Mouse (Mus musculus): Measurements from ENCODE around the gene Ube2n. TPM values are rescaled to one million over a fixed set of nuclear protein-coding genes. Genes with fewer than 3 reads are reported as not detected.
"Not testable (repeated sequence)": the region's sequence is repeated elsewhere in the genome, so short reads cannot be mapped to it uniquely, and the experiment has no call there.

Ube2n gene
- polyA plus RNA-seq, 1 experiment from 2014 or later = 439 TPM

DNA sequence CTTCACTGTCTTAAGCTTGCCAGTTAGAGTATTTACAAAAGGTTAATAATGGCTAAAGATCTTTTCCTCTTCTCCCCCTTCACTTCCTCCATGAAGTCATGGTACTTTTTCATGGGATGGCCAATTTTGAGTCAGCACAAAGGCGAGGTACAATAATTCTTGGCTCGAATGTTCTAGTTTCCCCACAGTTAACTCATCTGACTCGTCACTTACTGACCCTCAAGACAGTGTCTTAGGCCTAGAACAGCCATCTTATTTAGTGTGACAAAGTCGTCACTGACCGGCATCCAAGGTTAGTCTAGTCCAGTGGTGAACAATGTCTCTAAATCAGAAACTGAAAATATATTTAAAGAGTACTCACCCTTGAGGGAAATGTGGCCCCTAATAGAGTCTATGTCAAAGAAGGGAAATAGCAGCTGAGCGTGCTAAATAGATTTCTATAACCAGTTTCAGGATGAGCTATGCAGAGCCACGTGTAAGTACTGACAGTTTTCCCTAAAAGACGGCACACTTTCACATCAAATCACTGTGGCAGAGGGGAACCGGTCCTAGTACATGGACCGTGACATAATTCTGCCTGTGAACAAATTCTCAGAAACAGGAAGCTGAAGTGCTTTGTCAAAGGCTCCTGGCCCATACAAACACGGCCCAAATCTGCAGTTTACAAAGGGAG is 33.3 kb downstream of the Ube2n start:
- 87% methylated on average over 11 of the region's 11 CpGs for WGBS
- Histone ChIP-seq H3K4me3 (replicated peaks) (no peak overlapping the region), H3K27ac (no peak overlapping the region), H3K36me3 (replicated peaks) (peaks cover 41% of the 10 kb centered on the region), H3K27me3 (no peaks in the 10 kb centered on the region), H3K9me3 (no peaks in the 10 kb centered on the region), H3K4me2 (no peak overlapping the region), H3K4me1 (no peaks in the 10 kb centered on the region), H3K9ac (no peak overlapping the region)
- ATAC-seq (ENCODE audit: low FRiP score) = no peak

DNA sequence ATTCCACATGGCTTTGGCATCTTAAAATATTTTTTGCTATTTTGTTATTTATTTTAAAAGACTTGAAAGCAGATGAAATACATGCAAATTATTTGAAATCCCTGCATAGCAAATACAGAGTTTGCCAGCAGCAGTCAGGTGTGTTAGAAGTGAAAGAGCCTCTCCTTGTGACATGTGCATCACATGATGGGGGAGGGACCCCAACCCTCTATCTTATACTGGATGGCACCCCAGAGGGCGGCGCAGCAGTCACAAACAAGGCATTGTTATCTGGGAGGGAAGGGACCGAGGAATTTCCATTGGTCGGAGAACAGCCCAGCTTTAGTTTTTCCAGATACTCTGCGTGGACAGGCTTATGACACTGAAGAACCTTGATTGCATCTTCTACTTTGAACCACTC is 34.1 kb downstream of the Ube2n start:
- H3K4me2 ChIP-seq; H3K4me3 ChIP-seq (replicated peaks); H3K9ac ChIP-seq; H3K9me3 ChIP-seq; H3K27me3 ChIP-seq; H3K4me1 ChIP-seq; H3K27ac ChIP-seq; ATAC-seq (ENCODE audit: low FRiP score): not testable (repeated sequence)
- peaks cover 39% of the 10 kb centered on the region for H3K36me3 ChIP-seq (replicated peaks)
- 64% methylated on average over 5 of the region's 5 CpGs for WGBS

DNA sequence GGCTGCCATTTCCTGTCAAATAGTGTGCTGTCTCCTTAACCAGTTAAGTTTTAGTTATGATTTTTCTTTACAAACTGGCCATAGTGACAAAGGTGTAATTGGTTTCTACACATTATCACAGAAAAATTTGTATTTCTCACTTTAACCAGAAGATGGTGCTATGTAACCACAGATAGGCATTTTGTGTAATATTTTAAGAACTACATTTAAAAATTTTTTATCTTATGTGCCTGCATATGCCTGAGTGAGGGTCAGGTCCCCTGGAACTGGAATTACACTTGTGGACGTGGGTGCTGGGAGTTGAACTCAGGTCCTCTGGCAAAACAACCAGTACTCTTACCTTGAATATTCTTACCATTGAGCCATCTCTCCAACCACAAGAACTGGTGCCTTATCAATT is 35.6 kb downstream of the Ube2n start:
- H3K4me3 ChIP-seq (replicated peaks) = no peak overlapping the region
- H3K36me3 ChIP-seq (replicated peaks) = peaks cover 40% of the 10 kb centered on the region
- 76% methylated on average over 1 of the region's 1 CpGs for WGBS
- 0 out of 2 replicates have a peak, but pooled peaks cover 6% of the 10 kb centered on the region for H3K4me1 ChIP-seq
- no peaks in the 10 kb centered on the region for H3K27me3 ChIP-seq
- H3K4me2 ChIP-seq = no peak overlapping the region
- H3K9me3 ChIP-seq = no peaks in the 10 kb centered on the region
- no peak overlapping the region for H3K27ac ChIP-seq
- no peak for ATAC-seq (ENCODE audit: low FRiP score)
- H3K9ac ChIP-seq = no peak overlapping the region

DNA sequence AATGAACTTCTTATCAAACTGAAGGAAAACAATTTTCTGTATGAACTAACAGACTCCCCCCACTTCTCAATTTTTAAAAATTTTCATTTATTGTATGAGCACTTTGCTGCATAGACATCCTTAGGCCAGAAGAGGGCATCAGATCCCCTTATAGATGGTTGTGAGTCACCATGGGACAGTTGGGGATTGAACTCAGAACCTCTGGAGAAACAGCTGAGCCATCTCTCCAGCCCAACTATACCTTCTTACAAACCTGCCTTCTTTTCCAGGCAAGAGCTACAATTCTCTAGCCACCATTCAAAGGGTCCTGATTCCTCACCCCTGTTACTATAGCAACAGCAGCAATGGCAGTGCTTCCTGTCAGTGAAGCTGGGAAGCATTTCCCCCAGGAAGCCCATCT is 36.8 kb downstream of the Ube2n start:
- no peak for ATAC-seq (ENCODE audit: low FRiP score)
- H3K36me3 ChIP-seq (replicated peaks) = peaks cover 33% of the 10 kb centered on the region

DNA sequence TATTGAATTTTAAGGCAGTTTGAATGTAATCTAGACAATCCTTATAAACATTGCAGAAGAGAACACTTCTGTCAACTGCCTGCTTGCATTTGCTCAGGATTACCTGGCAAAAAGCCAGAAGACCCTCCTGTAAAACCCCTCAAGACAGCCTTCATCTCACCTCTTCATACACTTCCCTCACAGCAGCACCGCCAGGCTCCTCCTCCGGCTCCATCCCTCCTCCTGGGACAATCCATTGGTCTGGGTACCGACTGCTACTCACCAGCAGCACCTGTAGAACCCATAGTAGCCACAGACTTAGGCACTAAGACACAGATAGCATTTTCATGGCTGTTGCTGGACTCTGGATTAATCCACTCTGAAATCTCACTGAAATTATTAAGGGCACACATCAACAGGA is 37.4 kb downstream of the Ube2n start:
- H3K4me3 ChIP-seq (replicated peaks) = no peak overlapping the region
- no peak overlapping the region for H3K27ac ChIP-seq
- H3K36me3 ChIP-seq (replicated peaks) = peaks cover 30% of the 10 kb centered on the region; the same call in 1 of the 2 replicates
- no peak overlapping the region for H3K9ac ChIP-seq
- 0 out of 2 replicates have a peak, but pooled peaks cover 6% of the 10 kb centered on the region for H3K4me1 ChIP-seq
- no peak overlapping the region for H3K4me2 ChIP-seq
- H3K9me3 ChIP-seq = no peaks in the 10 kb centered on the region
- no peaks in the 10 kb centered on the region for H3K27me3 ChIP-seq
- 67% methylated on average over 3 of the region's 3 CpGs for WGBS
- ATAC-seq (ENCODE audit: low FRiP score) = no peak

More for the DNA sequence above, 36.8 kb downstream of the Ube2n start:
- Histone ChIP-seq H3K9me3 (no peaks in the 10 kb centered on the region), H3K4me2 (no peak overlapping the region), H3K27ac (no peak overlapping the region), H3K4me3 (replicated peaks) (no peak overlapping the region), H3K9ac (no peak overlapping the region), H3K4me1 (0 out of 2 replicates have a peak, but pooled peaks cover 6% of the 10 kb centered on the region), H3K27me3 (no peaks in the 10 kb centered on the region)

DNA sequence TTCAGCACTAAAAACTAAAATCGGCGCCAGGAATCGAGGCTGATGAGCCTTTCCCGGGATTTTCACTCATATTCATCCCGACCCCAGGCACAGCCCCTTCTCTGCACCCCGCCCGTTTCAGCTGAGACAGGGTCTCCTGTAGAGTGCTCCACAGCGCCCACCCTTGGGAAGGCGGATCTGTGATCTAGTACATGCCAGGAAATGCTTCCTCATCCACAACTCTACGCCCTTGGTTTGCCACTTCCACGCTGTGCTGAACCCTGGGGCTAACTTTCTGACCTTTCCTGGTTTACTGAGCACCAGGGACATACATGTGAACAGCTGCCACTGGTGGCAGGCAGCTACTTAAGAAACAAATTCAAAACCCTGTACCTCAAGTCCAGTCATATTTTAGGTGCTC is 40.9 kb downstream of the Ube2n start:
- ATAC-seq (ENCODE audit: low FRiP score) = no peak
- 86% methylated on average over 11 of the region's 11 CpGs for WGBS
- H3K4me2 ChIP-seq = no peak overlapping the region
- H3K27ac ChIP-seq = no peak overlapping the region
- no peaks in the 10 kb centered on the region for H3K9me3 ChIP-seq
- H3K9ac ChIP-seq = no peak overlapping the region
- no peak overlapping the region for H3K4me3 ChIP-seq (replicated peaks)
- H3K36me3 ChIP-seq (replicated peaks) = 0 out of 2 replicates have a peak, but pooled peaks cover 8% of the 10 kb centered on the region
- H3K27me3 ChIP-seq = no peaks in the 10 kb centered on the region
- peaks cover 14% of the 10 kb centered on the region for H3K4me1 ChIP-seq

DNA sequence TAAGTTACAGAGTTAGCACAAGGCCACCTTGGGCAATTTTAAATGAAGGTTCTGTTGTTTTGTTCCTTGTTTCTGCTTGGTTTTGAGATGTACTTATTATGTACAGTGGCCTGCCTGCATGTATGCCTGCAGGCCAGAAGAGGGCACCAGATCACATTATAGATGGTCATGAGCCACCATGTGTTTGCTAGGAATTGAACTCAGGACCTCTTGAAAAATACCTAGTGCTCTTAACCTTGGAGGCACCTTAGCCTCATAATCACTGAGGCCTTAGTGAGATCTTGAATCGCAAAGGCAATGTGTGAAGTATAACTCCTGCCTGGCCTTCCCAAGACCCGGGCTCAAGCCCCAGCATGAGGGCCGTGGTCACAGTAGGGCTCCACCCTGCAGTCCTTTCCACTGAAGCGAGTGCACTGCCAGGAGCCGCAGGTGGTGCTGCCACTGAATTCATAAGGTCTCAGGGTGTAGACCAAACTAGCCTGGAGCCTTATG is 42.4 kb downstream of the Ube2n start:
- Histone ChIP-seq H3K4me2 (no peak overlapping the region), H3K4me1 (peaks cover 27% of the 10 kb centered on the region), H3K36me3 (replicated peaks) (0 out of 2 replicates have a peak, but pooled peaks cover 4% of the 10 kb centered on the region), H3K9me3 (no peaks in the 10 kb centered on the region), H3K27ac (no peak overlapping the region), H3K9ac (no peak overlapping the region), H3K4me3 (replicated peaks) (no peak overlapping the region), H3K27me3 (no peaks in the 10 kb centered on the region)
- no peak for ATAC-seq (ENCODE audit: low FRiP score)
- WGBS = 85% methylated on average over 5 of the region's 5 CpGs

DNA sequence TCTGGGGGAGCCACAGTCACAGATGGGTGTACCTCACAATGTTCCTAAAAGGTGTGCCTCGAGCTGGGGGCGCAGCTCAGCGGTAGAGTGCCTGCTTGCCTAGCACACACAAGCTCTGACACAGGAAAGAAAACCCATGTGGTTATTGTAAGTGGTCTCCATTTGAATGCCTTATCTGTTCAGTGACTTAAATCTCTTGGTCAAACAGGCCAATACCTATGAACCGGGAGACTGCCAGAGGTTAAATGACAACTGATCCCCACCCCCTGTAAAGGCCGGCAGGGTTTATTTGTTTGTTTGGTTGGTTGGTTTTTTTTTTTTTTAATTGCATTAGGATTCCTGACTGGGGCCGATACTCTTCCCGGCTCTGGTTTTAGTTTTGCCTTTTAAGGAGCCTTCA is 44.5 kb downstream of the Ube2n start:
- Histone ChIP-seq H3K4me1 (peaks cover 27% of the 10 kb centered on the region), H3K4me2 (no peak overlapping the region), H3K36me3 (replicated peaks) (0 out of 2 replicates have a peak, but pooled peaks cover 4% of the 10 kb centered on the region), H3K27ac (no peak overlapping the region), H3K27me3 (no peaks in the 10 kb centered on the region), H3K4me3 (replicated peaks) (no peak overlapping the region), H3K9me3 (no peaks in the 10 kb centered on the region), H3K9ac (no peak overlapping the region)
- no peak for ATAC-seq (ENCODE audit: low FRiP score)
- 84% methylated on average over 7 of the region's 7 CpGs for WGBS

DNA sequence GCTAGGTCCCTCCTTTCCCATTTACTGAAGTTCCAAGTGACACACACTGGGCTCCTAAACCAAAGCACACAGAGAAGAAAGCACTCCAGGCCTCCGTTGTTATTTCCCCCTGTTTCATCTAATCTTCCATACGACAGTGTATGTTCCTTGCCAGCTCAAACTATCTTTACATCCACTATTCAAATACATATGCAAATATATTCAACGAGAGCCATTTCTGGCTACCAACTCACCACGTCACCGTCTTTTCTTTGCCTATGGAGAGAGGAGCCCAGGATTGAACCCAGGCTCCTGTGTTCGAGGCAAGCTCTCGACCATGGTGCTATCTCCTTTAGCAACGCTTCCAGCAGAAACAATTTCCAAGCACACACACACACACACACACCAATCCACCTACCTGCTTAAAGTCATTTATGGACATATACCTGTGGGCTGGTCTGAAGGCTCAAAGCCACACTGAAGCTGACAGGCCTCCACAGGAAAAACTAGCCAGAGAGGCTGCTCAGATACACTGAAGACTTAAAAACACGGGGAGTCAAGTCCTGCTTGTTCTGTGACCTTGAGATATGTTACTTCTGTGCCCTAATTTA is 45.5 kb downstream of the Ube2n start:
- Histone ChIP-seq H3K27me3 (no peaks in the 10 kb centered on the region), H3K4me1 (peaks cover 31% of the 10 kb centered on the region), H3K4me2 (peak overlapping the region; percentile 17; the same call in 1 of the 2 replicates), H3K4me3 (replicated peaks) (0 out of 2 replicates have a peak overlapping the region, but pooled peaks have one; percentile 7), H3K9me3 (no peaks in the 10 kb centered on the region), H3K27ac (0 out of 2 replicates have a peak overlapping the region, but pooled peaks have one; percentile 3), H3K36me3 (replicated peaks) (no peaks in the 10 kb centered on the region), H3K9ac (no peak overlapping the region)
- no peak for ATAC-seq (ENCODE audit: low FRiP score)
- WGBS = 82% methylated on average over 9 of the region's 9 CpGs

DNA sequence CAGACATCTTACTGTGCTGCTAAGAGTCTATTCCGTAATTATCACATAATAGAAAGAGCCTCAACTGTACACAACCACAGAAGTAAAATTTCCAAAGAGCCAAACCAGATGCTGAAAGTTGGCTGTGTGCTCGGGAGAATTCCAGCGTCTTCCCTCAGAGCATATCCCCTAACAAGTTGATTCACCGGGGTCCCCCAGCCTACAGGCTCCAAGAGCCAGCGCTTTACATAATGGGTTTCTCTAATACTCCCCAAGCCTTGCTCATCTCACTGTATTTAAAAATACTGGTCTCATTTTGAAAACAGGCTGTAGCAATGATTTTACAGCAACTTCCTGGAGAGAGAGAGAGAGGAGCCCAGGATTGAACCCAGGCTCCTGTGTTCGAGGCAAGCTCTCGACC is 46.7 kb downstream of the Ube2n start:
- ATAC-seq (ENCODE audit: low FRiP score) = no peak
- no peaks in the 10 kb centered on the region for H3K27me3 ChIP-seq
- H3K27ac ChIP-seq = no peak overlapping the region
- no peaks in the 10 kb centered on the region for H3K9me3 ChIP-seq
- no peaks in the 10 kb centered on the region for H3K36me3 ChIP-seq (replicated peaks)
- peak overlapping the region; percentile 81 for H3K4me2 ChIP-seq
- H3K9ac ChIP-seq = peak overlapping the region; percentile 99; the same call in 1 of the 2 replicates
- 69% methylated on average over 7 of the region's 7 CpGs for WGBS
- peak overlapping the region; percentile 93 for H3K4me3 ChIP-seq (replicated peaks)
- H3K4me1 ChIP-seq = peaks cover 33% of the 10 kb centered on the region

DNA sequence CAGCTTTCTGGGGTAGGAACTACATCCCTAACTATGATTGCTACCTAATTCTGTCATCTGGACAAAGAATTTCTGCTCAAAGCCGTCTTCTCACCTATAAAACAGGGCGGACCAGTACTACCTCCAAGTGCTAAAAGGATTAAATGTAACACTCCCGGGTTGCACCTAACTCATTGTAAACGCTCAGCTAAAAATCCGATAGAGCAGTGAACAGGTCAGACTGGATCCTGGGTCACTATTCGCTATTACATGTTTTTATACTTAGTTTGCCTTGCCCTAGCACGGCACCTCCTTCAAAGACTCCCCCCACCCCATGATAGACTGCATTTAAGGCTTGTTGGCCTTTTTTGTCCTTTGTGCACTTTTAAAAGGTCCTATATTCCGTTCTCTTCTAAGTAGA is 47.5 kb downstream of the Ube2n start:
- Histone ChIP-seq H3K9ac (peak overlapping the region; percentile 99), H3K4me1 (peaks cover 33% of the 10 kb centered on the region), H3K36me3 (replicated peaks) (no peaks in the 10 kb centered on the region), H3K4me3 (replicated peaks) (peak overlapping the region; percentile 93), H3K9me3 (no peaks in the 10 kb centered on the region), H3K4me2 (peak overlapping the region; percentile 81), H3K27ac (no peak overlapping the region), H3K27me3 (no peaks in the 10 kb centered on the region)
- ATAC-seq (ENCODE audit: low FRiP score) = no peak
- 12% methylated on average over 8 of the region's 8 CpGs for WGBS

DNA sequence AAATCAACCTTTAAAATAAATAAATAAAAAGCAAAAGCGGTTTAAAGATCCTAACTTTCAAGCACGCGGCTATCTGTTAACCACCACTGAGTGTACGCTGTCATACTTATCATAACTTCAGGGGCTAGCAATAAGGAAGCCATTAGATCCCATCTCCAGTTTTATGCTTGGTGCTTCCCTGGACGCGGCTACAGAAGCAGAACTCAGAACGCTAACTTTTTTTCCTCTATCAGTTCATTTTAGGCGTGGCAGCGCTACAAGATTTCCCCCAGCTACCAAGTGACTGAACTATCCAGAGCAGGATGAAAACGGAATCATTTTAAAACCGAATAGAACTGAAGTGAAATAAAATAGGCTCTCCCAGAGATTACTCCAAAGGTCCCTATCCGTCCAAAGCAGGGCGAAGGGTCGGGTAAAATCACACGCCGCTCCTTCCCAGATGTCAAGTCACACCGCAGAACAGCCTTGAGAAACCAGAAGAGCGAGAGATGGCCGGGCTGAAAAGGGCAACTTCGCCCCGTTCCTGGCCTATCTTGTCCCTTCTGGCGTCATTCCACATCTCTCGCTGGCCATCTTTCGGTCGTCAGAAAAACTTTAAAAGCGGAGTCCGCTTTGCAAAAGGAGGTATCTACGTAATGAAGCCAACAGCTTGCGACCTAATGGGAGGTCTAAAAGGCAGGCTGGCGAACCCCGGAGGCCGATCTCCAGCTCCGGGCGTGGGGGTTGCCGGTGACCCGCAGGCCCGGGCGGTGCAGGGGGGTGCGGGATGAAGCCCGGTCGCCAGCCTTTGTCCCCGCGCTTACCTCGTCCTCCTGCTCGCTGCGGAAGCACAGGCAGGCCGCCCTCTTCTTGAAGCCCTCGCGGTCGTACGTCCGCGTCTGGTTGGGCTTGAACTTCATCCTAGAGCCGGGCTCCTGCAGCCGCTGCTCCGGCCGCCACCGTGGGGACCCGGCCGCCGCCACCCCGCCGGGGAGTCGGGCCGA is 48.2 kb downstream of the Ube2n start:
- Histone ChIP-seq H3K9ac (peak overlapping the region; percentile 99), H3K27me3 (no peaks in the 10 kb centered on the region), H3K36me3 (replicated peaks) (no peaks in the 10 kb centered on the region), H3K4me2 (peak overlapping the region; percentile 81), H3K9me3 (no peaks in the 10 kb centered on the region), H3K4me1 (peaks cover 33% of the 10 kb centered on the region), H3K27ac (peak overlapping the region; percentile 92), H3K4me3 (replicated peaks) (peak overlapping the region; percentile 93)
- peak; percentile 67 for ATAC-seq (ENCODE audit: low FRiP score)
- WGBS = 2% methylated on average over 58 of the region's 65 CpGs

Measured in forebrain, embryonic 12.5 days (tissue).